Mouse (Mus musculus): Measurements from ENCODE around the gene Sgms1. TPM values are rescaled to one million over a fixed set of nuclear protein-coding genes. Genes with fewer than 3 reads are reported as not detected.

The Sgms1 gene
- polyA plus RNA-seq, 1 experiment from 2014 or later: 26.2 TPM

DNA sequence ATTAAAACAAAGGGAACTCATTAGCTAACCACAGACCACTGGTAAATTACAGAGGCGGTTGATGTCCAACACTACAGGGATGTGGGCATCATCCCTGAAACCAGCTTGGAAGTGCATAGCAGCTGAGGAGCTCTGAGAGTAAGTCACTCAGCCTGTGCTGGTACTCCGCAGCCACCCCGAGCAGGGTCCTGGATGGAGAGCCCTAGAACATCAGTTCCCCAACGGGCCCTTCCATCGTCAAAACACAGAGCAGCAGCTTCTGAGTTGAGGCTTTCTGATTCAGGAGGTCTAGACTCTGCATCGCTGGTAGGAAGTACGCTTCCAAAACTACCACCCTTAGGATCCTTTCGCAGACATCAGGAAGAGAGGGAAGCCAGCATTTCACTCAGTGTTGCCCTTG, 5.8 kb downstream of the Sgms1 start:
- ATAC-seq (no peak), DNase-seq (ENCODE audit: low read depth, low spot score) (no peak)
- H3K27me3 ChIP-seq: no peaks in the 10 kb centered on the region
- in situ Hi-C loops (cut with MboI; ENCODE audit: low pct_unique_long_range_greater_than_20kb): no loop called here
- ChIA-PET CTCF (interaction anchor here (0.9 to 2.2 kb wide), 4 partner anchors 9 to 108 kb away, joined by 3 to 8 read pairs (median 3); no protein-coding TSS in a partner anchor), POLR2A (no interaction called here)
- no peak for TF ChIP-seq CTCF (IDR thresholded peaks at IDR 0.05)

DNA sequence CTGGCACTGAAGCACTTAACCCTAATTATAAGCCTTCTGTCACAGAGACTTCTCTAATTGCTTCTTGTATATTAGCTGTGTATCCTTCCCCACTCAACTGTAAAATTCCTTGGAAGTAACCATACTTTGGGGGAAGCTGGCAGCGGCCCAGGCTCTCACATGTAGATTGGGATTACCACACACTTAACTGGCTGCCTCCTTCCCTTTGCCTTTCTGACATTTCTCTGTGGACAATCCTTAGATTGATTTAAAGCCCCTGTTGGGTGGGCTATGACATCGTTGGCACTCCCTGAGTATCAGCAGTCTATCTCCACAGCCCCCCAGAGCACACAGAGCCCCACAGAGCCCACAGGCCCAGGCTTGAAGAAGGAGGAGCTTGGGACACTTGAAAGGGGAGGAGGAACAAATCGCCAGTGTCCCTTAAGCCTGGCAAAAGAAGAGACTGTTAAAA, 8.0 kb downstream of the Sgms1 start:
- POLR2A ChIA-PET: interaction anchor here (0.5 kb wide), 1 partner anchor 270 kb away, joined by 3 read pairs; no protein-coding TSS in a partner anchor
- no peak for TF ChIP-seq CTCF (IDR thresholded peaks at IDR 0.05)
- in situ Hi-C loops (cut with MboI; ENCODE audit: low pct_unique_long_range_greater_than_20kb): no loop called here
- CTCF ChIA-PET: interaction anchor here (0.8 to 1.4 kb wide), 4 partner anchors 8 to 46 kb away, joined by 3 to 5 read pairs (median 3); no protein-coding TSS in a partner anchor
- H3K27me3 ChIP-seq: no peaks in the 10 kb centered on the region
- ATAC-seq (no peak), DNase-seq (ENCODE audit: low read depth, low spot score) (no peak)

DNA sequence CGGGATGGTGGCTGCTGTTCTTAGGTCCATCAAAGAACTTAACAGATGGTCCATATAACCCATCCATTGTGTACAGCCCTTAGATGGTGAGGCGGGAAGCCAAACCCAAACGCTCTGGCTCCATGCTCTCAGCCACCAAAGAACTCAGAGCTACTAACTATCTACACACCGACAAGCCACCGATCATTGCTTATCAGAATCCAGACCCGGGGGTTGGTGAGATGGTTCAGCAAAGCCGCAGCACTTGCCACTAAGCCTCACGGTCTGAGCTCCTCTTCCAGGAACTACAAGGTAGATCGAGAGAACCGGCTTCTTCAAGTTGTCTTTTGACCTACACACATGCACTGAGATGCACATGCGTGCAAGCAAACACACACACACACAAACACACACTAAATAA, 8.8 kb downstream of the Sgms1 start:
- H3K27me3 ChIP-seq: no peaks in the 10 kb centered on the region
- TF ChIP-seq CTCF (IDR thresholded peaks at IDR 0.05): no peak
- CTCF ChIA-PET: interaction anchor here (0.9 to 1.4 kb wide), 2 partner anchors 34 to 44 kb away, joined by 3 to 5 read pairs; no protein-coding TSS in a partner anchor
- in situ Hi-C loops (cut with MboI; ENCODE audit: low pct_unique_long_range_greater_than_20kb): no loop called here
- ATAC-seq (no peak), DNase-seq (ENCODE audit: low read depth, low spot score) (no peak)
- POLR2A ChIA-PET: interaction anchor here (0.9 kb wide), 1 partner anchor 58 kb away, joined by 3 read pairs; no protein-coding TSS in a partner anchor

DNA sequence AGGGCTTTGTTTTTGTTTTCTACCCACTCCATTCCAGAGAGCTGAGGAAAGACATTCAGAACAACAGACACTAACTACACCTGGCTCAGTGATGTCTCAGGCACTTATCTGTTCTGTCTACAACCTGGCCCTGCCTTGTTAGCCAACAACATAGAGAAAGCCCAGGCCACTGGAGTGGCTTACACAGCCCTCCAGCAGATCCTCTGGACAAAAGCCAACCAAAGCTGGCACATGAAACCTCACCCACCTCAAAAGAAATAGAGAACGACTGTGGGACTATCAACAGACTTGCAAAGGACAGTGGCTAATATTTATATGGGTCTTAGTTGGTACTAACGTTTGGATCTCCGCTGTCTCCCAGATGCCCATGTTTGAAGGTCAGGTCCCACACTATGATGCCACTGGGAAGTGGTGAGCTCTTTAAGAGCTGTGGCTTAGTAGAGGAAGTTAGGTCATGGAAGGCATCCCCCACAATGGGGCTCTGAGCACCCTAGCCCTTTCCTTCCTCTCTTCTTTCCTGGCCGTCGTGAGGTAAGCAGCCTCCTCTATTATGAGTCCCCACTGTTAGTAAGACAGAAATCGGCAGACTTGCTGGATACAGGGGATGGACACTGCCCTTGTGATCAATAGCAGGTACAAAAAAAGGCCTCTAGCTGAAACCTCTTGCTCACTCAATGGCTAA, 10.1 kb downstream of the Sgms1 start:
- POLR2A ChIA-PET: no interaction called here
- H3K27me3 ChIP-seq: no peaks in the 10 kb centered on the region
- TF ChIP-seq CTCF (IDR thresholded peaks at IDR 0.05): no peak
- DNase-seq (ENCODE audit: low read depth, low spot score): no peak
- CTCF ChIA-PET: no interaction called here
- ATAC-seq: no peak
- in situ Hi-C loops (cut with MboI; ENCODE audit: low pct_unique_long_range_greater_than_20kb): no loop called here

DNA sequence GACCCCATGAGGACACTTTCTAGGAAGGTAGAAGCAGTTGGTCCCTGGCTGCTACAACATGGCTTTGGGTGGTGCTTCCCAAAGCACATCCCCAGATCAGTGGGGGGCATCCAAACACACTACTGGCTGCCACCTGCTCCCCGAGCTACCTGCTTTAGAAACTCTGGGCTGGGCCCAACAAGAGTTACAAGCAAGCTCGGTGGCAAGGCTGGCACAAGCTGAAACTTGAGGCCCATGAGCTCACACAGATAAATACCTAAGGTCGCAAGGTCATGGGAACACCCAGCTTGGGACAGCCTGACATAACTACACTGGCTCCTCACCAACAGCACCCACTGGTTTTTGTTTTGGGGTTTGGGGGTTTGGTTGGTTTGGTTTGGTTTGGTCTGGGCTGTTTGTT, 10.9 kb downstream of the Sgms1 start:
- ATAC-seq (no peak), DNase-seq (ENCODE audit: low read depth, low spot score) (no peak)
- ChIA-PET CTCF (interaction anchor here (0.9 kb wide), 1 partner anchor 56 kb away, joined by 3 read pairs; no protein-coding TSS in a partner anchor), POLR2A (no interaction called here)
- no peak for TF ChIP-seq CTCF (IDR thresholded peaks at IDR 0.05)
- in situ Hi-C loops (cut with MboI; ENCODE audit: low pct_unique_long_range_greater_than_20kb): no loop called here
- H3K27me3 ChIP-seq: no peaks in the 10 kb centered on the region

DNA sequence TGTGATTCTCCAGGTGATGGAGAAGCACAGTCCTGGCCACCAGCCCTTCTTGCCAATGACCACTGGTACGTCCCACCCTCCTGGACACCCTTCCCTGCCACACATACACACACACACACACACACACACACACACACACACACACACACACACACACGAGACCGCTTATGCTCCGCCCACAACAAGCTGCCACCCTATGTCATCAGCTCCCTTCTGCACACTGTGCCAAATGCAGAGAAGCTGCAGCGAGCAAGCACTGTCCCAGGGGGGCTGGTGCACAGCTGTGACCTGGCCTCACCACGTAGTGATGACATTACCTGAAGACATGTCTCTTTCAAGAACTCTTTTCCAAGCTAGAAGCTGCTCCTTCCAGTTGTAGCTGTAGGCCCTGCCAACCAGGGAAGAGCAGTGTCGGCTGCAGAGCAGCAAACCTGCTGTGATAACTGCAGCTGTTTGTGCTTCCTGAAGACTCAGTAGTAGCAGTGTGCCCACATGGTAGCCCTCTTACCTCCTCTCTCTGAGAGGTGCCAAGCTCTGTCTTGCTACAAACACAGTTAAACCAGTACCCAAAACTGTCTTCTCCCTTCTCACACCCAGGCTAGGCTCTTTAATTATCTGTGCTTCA, 11.7 kb downstream of the Sgms1 start:
- ChIA-PET CTCF (interaction anchor here (0.9 to 1.8 kb wide), 2 partner anchors 55 to 178 kb away, joined by 3 to 4 read pairs; no protein-coding TSS in a partner anchor), POLR2A (interaction anchor here (0.7 kb wide), 1 partner anchor 90 kb away, joined by 3 read pairs; no protein-coding TSS in a partner anchor)
- no peaks in the 10 kb centered on the region for H3K27me3 ChIP-seq
- DNase-seq (ENCODE audit: low read depth, low spot score) (no peak), ATAC-seq (no peak)
- TF ChIP-seq CTCF (IDR thresholded peaks at IDR 0.05): no peak
- in situ Hi-C loops (cut with MboI; ENCODE audit: low pct_unique_long_range_greater_than_20kb): no loop called here

DNA sequence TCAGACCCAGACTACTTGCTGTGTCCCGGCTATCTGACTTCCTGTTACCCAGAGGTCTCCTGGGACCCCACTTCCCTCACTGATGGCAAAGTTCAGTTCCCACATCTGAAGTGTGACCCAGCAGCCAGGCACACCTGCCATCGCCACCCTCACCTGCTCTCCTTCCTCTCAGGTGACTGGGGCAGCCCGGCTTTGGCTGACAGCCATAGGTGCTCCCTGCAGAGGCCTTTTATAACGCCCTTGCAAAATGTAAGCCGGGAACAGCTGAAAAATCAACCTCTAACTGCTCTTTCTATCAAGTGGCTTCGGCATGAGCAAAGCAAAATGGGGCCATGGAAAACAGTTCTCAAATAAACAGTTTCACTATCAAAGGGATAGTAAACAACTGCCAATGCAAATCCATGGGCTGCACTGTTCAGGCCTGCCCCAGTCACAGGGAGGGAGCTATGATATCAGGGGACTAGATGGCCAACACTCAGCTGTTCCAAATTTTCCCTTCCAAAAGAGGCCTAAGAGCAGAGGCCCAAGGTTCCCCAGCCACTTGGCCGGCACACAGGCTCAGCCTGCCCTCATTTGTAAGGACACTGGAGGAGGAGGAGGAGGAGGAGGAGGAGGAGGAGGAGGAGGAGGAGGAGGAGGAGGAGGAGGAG, 12.5 kb downstream of the Sgms1 start:
- CTCF ChIA-PET: interaction anchor here (0.8 to 2.2 kb wide), 4 partner anchors 27 to 177 kb away, joined by 3 to 6 read pairs (median 4); no protein-coding TSS in a partner anchor
- POLR2A ChIA-PET: interaction anchor here (0.7 kb wide), 1 partner anchor 89 kb away, joined by 3 read pairs; no protein-coding TSS in a partner anchor
- in situ Hi-C loops (cut with MboI; ENCODE audit: low pct_unique_long_range_greater_than_20kb): no loop called here
- no peak for DNase-seq (ENCODE audit: low read depth, low spot score)
- no peak for ATAC-seq
- no peaks in the 10 kb centered on the region for H3K27me3 ChIP-seq
- TF ChIP-seq CTCF (IDR thresholded peaks at IDR 0.05): no peak

DNA sequence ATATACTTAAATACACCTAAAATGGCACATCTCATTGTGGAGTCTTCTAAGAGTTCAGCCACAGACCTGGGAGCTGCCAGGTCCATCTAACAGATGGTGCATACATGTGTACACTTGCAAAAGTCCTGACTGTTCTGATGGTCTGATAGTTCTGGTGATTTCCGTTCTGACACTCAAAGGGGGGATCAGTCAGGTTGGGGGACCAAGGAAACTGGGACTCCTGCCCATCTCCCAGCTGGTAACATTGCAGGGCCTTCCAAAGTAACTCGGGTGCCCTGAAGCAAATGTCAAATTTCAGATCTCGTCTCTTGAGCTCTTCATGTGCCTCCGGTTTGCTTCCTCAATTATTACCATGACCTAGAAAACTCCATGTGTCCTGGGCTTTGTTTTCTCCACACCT, 13.5 kb downstream of the Sgms1 start:
- no peaks in the 10 kb centered on the region for H3K27me3 ChIP-seq
- in situ Hi-C loops (cut with MboI; ENCODE audit: low pct_unique_long_range_greater_than_20kb): no loop called here
- TF ChIP-seq CTCF (IDR thresholded peaks at IDR 0.05): no peak
- POLR2A ChIA-PET: no interaction called here
- no peak for DNase-seq (ENCODE audit: low read depth, low spot score)
- ATAC-seq: no peak
- CTCF ChIA-PET: interaction anchor here (1.3 to 2.2 kb wide), 3 partner anchors 26 to 176 kb away, joined by 4 to 6 read pairs (median 5); no protein-coding TSS in a partner anchor

DNA sequence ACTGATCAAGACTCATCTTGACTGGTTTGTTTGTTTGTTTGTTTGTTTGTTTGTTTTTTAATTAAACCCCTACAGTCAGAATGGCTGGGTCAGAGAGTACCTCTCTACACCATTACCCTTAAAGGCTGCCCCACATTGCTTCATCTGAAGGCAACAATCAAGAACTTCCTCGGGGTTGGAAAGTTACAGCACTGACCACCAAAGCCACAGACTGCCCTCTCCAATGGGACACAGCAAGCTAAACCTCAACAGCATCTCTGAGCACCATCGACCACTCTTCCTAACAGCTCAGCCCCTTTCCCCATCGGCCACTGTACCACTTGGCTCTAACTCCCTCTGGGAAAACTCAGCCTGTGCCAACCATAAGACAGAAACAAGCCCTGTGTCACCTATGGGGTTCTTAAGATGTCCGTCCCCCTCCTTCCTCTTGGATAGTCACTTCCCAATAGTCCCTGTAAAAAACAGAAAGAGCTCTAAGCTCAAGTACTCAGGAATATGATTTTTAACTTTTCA, 14.0 kb downstream of the Sgms1 start:
- TF ChIP-seq CTCF (IDR thresholded peaks at IDR 0.05): no peak
- no peaks in the 10 kb centered on the region for H3K27me3 ChIP-seq
- POLR2A ChIA-PET: no interaction called here
- CTCF ChIA-PET: interaction anchor here (1.3 to 2.2 kb wide), 2 partner anchors 26 to 55 kb away, joined by 5 to 6 read pairs; no protein-coding TSS in a partner anchor
- ATAC-seq: no peak
- no peak for DNase-seq (ENCODE audit: low read depth, low spot score)
- in situ Hi-C loops (cut with MboI; ENCODE audit: low pct_unique_long_range_greater_than_20kb): no loop called here

DNA sequence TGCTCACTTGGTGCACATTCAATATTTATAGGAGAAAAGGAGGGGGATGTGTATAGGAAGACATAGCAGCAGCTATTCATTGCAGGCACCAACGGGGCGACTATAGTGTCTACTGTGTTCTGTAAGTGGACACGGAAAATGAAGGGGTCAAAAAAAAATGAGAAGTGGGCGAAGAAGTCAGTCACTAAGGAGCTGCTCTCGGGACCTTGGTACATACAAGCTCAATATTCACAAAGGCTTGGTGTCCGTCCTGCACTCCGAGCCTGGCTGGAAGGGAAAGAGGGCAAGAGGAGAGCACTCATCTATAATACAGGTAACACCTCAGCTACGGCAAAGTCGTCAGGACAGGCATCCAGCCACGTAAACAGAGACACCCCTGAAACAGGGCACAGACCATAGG, 14.8 kb downstream of the Sgms1 start:
- no peak for ATAC-seq
- no peak for DNase-seq (ENCODE audit: low read depth, low spot score)
- ChIA-PET POLR2A (interaction anchor here (0.7 kb wide), 1 partner anchor 144 kb away, joined by 4 read pairs; no protein-coding TSS in a partner anchor), CTCF (interaction anchor here (1.0 to 2.2 kb wide), 5 partner anchors 8 to 25 kb away, joined by 3 to 8 read pairs (median 4); no protein-coding TSS in a partner anchor)
- no peaks in the 10 kb centered on the region for H3K27me3 ChIP-seq
- TF ChIP-seq CTCF (IDR thresholded peaks at IDR 0.05): no peak
- in situ Hi-C loops (cut with MboI; ENCODE audit: low pct_unique_long_range_greater_than_20kb): no loop called here

All from Patski (cell line).